Mouse (Mus musculus): ENCODE results near the gene Eif2s1.
A peak's percentile ranks its signal among the peaks of the same experiment; 100 is the strongest.

Gene Eif2s1

GRCm38 (mm10) chr12:78861496-78862253, at the start of gene Eif2s1, which contains the start of gene Atp6v1d:
Eif2s1 (plus strand) TSS chr12:78861819.
Atp6v1d (minus strand) TSS chr12:78861638.
- peak; percentile 99 for DNase-seq (ENCODE audit: low spot score)

GRCm38 (mm10) chr12:78814437-78814836, 47.2 kb upstream of the Eif2s1 start:
- no peak for DNase-seq (ENCODE audit: low spot score)

GRCm38 (mm10) chr12:78834496-78834895, 27.1 kb upstream of the Eif2s1 start:
- DNase-seq (ENCODE audit: low spot score), result no peak

GRCm38 (mm10) chr12:78839906-78840305, 21.7 kb upstream of the Eif2s1 start:
- DNase-seq (ENCODE audit: low spot score), result no peak

- no peak for DNase-seq (ENCODE audit: low spot score)
Measured at GRCm38 (mm10) chr12:78842429-78842828, 19.2 kb upstream of the Eif2s1 start.

- no peak for DNase-seq (ENCODE audit: low spot score)
Measured at GRCm38 (mm10) chr12:78848246-78848645, 13.4 kb upstream of the Eif2s1 start.

GRCm38 (mm10) chr12:78860921-78861495, 611 bp upstream of the Eif2s1 start:
- DNase-seq (ENCODE audit: low spot score), result no peak

GRCm38 (mm10) chr12:78862254-78862730, 673 bp downstream of the Eif2s1 start:
- no peak for DNase-seq (ENCODE audit: low spot score)

- no peak for DNase-seq (ENCODE audit: low spot score)
Measured at GRCm38 (mm10) chr12:78865434-78865833, 3.8 kb downstream of the Eif2s1 start.

- DNase-seq (ENCODE audit: low spot score), result no peak
Measured at GRCm38 (mm10) chr12:78868115-78868514, 6.5 kb downstream of the Eif2s1 start.

- no peak for DNase-seq (ENCODE audit: low spot score)
Measured at GRCm38 (mm10) chr12:78874581-78874980, 13.0 kb downstream of the Eif2s1 start.

- DNase-seq (ENCODE audit: low spot score), result no peak
Measured at GRCm38 (mm10) chr12:78890062-78890461, 28.4 kb downstream of the Eif2s1 start.

- DNase-seq (ENCODE audit: low spot score), result no peak
Measured at GRCm38 (mm10) chr12:78891149-78891548, 29.5 kb downstream of the Eif2s1 start.

- no peak for DNase-seq (ENCODE audit: low spot score)
Measured at GRCm38 (mm10) chr12:78897861-78898260, 36.2 kb downstream of the Eif2s1 start.

- no peak for DNase-seq (ENCODE audit: low spot score)
Measured at GRCm38 (mm10) chr12:78901467-78901866, 39.8 kb downstream of the Eif2s1 start.

- no peak for DNase-seq (ENCODE audit: low spot score)
Measured at GRCm38 (mm10) chr12:78903313-78903712, 41.7 kb downstream of the Eif2s1 start.

GRCm38 (mm10) chr12:78904499-78904898, 42.9 kb downstream of the Eif2s1 start:
- no peak for DNase-seq (ENCODE audit: low spot score)

GRCm38 (mm10) chr12:78906707-78907162, 45.1 kb downstream of the Eif2s1 start, which contains the start of gene Plek2:
Plek2 (minus strand) TSS chr12:78906964.
- peak; percentile 57 for DNase-seq (ENCODE audit: low spot score)

- no peak for DNase-seq (ENCODE audit: low spot score)
Measured at GRCm38 (mm10) chr12:78908081-78908605, 46.5 kb downstream of the Eif2s1 start.

- peak; percentile 33 for DNase-seq (ENCODE audit: low spot score)
Measured at GRCm38 (mm10) chr12:78910684-78911461, 49.3 kb downstream of the Eif2s1 start.

- peak; percentile 60 for DNase-seq (ENCODE audit: low spot score)
Measured at GRCm38 (mm10) chr12:78911707-78912417, 50.2 kb downstream of the Eif2s1 start.

Measured in yolk sac, embryonic 10.5 days (tissue).